Mouse (Mus musculus) neural tube, embryonic 14.5 days (tissue): ENCODE results near the gene Rad21l. TPM values are rescaled to one million over a fixed set of nuclear protein-coding genes. Genes with fewer than 3 reads are reported as not detected.
"Not testable (repeated sequence)": the region's sequence is repeated elsewhere in the genome, so short reads cannot be mapped to it uniquely, and the experiment has no call there.

ENCODE experiments used
- ATAC-seq: fragments of 200-750 bp; cut with Nextera tagmentation; 2 replicates; pipeline ENCODE4 v1.8.0; 2017; ENCODE audit warnings: low read depth, mild to moderate bottlenecking, moderate TSS enrichment, moderate library complexity
- H3K27ac ChIP-seq: fragments of 300-500 bp; sonication (generic); 2 replicates; pipeline ENCODE4 v1.5.1; 2014; ENCODE audit warnings: low read depth, mild to moderate bottlenecking, control low read depth, low read length, moderate library complexity, mixed read lengths
- H3K27me3 ChIP-seq: fragments of 300-500 bp; sonication (generic); 2 replicates; pipeline ENCODE4 v1.6.1; 2014; ENCODE audit warnings: low read length; ENCODE audit not compliant: control insufficient read depth, insufficient read depth
- H3K36me3 ChIP-seq: fragments of 300-500 bp; sonication (generic); 2 replicates; pipeline ENCODE4 v1.6.1; 2014; ENCODE audit warnings: low read length, mixed read lengths; ENCODE audit not compliant: control insufficient read depth, insufficient read depth
- H3K4me1 ChIP-seq: fragments of 300-500 bp; sonication (generic); 2 replicates; pipeline ENCODE4 v1.6.1; 2014; ENCODE audit warnings: low read length; ENCODE audit not compliant: control insufficient read depth, insufficient read depth
- H3K4me2 ChIP-seq: fragments of 300-500 bp; sonication (generic); 2 replicates; pipeline ENCODE4 v1.6.1; 2014; ENCODE audit warnings: mild to moderate bottlenecking, low read depth, low read length, control low read depth
- H3K4me3 ChIP-seq: fragments of 300-500 bp; sonication (generic); 2 replicates; pipeline ENCODE4 v1.5.1; 2014; ENCODE audit warnings: low read depth, low read length, control low read depth, mixed read lengths
- H3K9ac ChIP-seq: fragments of 300-500 bp; sonication (generic); replicated peaks from 2 replicates; pipeline ENCODE4 v1.6.1; 2014; ENCODE audit warnings: low read depth, mild to moderate bottlenecking, control low read depth, low read length, mixed read lengths
- H3K9me3 ChIP-seq: fragments of 300-500 bp; sonication (generic); 2 replicates; pipeline ENCODE4 v1.6.1; 2016; ENCODE audit warnings: low read length; ENCODE audit not compliant: control insufficient read depth
- WGBS: fragments of 180-500 bp; shearing (Covaris S2); extraction: QIAGEN DNeasy Blood & Tissue Kit; methylation state at CpG from one replicate; pipeline ENCODE4 v1.1.7; 2014; 5-methylcytosine and 5-hydroxymethylcytosine counted together
- polyA plus RNA-seq: library from polyadenylated mRNA; unstranded; fragments of >200 nt; fragmentation: Nextera tagmentation; extraction: Ambion mirVana; gene quantifications from 2 replicates; pipeline ENCODE4 v1.2.1, GENCODE M21; 2014

The Rad21l gene
- polyA plus RNA-seq, 1 experiment from 2014 or later: 0.40 TPM

DNA sequence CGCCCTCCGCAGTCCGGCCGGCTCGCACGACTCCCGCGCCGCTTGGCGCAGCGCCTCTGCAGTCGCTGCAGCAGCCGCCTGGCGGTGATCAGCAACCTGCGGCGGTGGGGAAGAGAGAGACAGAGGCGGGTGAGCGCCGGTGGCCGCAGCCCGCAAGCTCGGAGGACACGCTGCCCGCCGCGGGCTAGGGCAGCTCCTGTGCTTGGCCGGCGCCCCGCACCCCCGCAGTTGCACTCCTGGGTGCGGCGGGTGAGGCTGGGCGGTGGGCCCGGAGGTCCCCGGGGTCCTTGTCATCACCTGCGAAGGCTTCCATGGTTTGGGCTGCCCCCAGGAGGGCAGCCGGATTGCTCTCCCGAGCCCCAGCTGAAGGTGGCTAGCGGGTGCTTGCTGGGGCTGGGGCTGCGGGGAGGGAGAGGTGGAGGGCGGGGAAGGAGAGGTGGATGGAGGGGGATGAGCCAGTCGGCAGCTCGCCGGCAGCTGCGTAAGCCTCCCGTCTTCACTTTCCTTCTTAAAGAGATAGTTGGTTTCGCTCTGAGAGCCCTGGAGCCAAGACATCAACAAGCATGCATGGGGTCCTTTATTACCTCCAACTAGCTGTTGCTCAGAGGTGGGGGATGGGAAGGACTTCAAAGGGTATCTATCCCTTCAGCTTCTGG, 36.0 kb downstream of the Rad21l start, which contains the start of gene Snph:
Gene Snph (minus strand): TSS at position 435 of the 656 bp plus-strand sequence.
- Histone ChIP-seq H3K4me2 (peak within 1 kb of the TSS; percentile 41), H3K4me3 (peak within 1 kb of the TSS; percentile 86), H3K27ac (peak within 1 kb of the TSS; percentile 94), H3K9me3 (no peaks in the 10 kb centered on the region), H3K27me3 (no peaks in the 10 kb centered on the region), H3K4me1 (peaks cover 12% of the 10 kb centered on the region; the same call in 1 of the 2 replicates), H3K36me3 (no peaks in the 10 kb centered on the region), H3K9ac (peak within 1 kb of the TSS; percentile 92)
- WGBS: under 1% methylated on average over 33 of the region's 47 CpGs
- ATAC-seq: peak; percentile 92

DNA sequence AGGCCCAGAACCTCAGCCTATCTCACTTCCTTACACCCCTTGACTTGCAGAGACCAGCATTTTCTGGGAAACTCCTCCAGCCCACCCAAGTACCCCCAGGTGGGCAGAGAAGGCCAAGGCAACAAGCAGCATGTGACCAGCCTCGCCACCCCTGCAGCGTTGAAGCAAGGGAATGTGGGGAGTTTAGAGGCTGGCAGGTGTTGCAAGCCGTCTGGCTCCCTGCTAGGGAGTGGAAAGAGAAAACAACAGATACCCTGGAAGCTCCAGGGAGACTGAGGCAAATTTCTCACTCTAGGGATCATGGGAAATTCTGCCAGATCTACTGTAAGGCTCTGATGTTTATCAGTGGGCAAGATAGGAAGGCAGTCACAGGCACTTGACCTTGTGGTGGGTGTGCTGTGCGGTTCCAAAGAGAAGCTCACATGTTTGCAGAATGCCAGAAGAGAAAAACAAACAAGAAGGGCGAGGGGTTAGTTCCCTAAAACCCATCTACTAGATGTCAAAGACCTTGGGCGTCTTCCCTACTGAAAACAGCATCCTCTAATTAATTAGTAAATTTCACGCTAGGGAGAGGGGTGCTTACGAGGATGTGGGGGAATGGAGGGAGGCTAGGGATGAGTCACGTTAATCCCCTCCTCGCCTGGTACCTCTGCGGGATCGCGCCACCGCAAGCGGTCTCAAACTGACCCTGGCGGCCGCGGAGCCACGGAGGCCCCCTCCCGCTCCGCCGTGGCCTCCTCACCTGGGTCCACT, 36.8 kb downstream of the Rad21l start:
- no peaks in the 10 kb centered on the region for H3K36me3 ChIP-seq
- H3K27me3 ChIP-seq: no peaks in the 10 kb centered on the region
- 2% methylated on average over 21 of the region's 22 CpGs for WGBS
- peak overlapping the region; percentile 86 for H3K4me3 ChIP-seq
- H3K4me2 ChIP-seq: peak overlapping the region; percentile 41
- peak overlapping the region; percentile 94 for H3K27ac ChIP-seq
- H3K9me3 ChIP-seq: no peaks in the 10 kb centered on the region
- ATAC-seq: peak; percentile 3
- H3K4me1 ChIP-seq: peaks cover 12% of the 10 kb centered on the region; the same call in 1 of the 2 replicates
- H3K9ac ChIP-seq: peak overlapping the region; percentile 92

GRCm38 (mm10) chr2:151629310-151629709, 39.0 kb downstream of the Rad21l start:
- no peak overlapping the region for H3K4me3 ChIP-seq
- ATAC-seq: no peak
- no peak overlapping the region for H3K9ac ChIP-seq
- H3K36me3 ChIP-seq: no peaks in the 10 kb centered on the region
- H3K27me3 ChIP-seq: no peaks in the 10 kb centered on the region
- H3K9me3 ChIP-seq: no peaks in the 10 kb centered on the region
- peak overlapping the region; percentile 16; the same call in 1 of the 2 replicates for H3K4me2 ChIP-seq
- peaks cover 12% of the 10 kb centered on the region; the same call in 1 of the 2 replicates for H3K4me1 ChIP-seq
- 63% methylated on average over 7 of the region's 7 CpGs for WGBS
- no peak overlapping the region for H3K27ac ChIP-seq

- Histone ChIP-seq H3K27me3 (no peaks in the 10 kb centered on the region), H3K9me3 (no peaks in the 10 kb centered on the region), H3K4me1 (peaks cover 12% of the 10 kb centered on the region; the same call in 1 of the 2 replicates), H3K4me3 (no peak overlapping the region), H3K36me3 (no peaks in the 10 kb centered on the region), H3K27ac (no peak overlapping the region), H3K9ac (no peak overlapping the region), H3K4me2 (no peak overlapping the region)
- WGBS: 87% methylated on average over 3 of the region's 3 CpGs
- ATAC-seq: no peak
Measured at GRCm38 (mm10) chr2:151628011-151628410, 40.3 kb downstream of the Rad21l start.

- Histone ChIP-seq H3K9ac (no peak overlapping the region), H3K4me2 (no peak overlapping the region), H3K27me3 (no peaks in the 10 kb centered on the region), H3K36me3 (no peaks in the 10 kb centered on the region), H3K27ac (no peak overlapping the region), H3K9me3 (no peaks in the 10 kb centered on the region), H3K4me1 (peaks cover 9% of the 10 kb centered on the region; the same call in 1 of the 2 replicates), H3K4me3 (no peak overlapping the region)
- WGBS: 83% methylated on average over 7 of the region's 7 CpGs
- ATAC-seq: no peak
Measured at GRCm38 (mm10) chr2:151626296-151626695, 42.0 kb downstream of the Rad21l start.

DNA sequence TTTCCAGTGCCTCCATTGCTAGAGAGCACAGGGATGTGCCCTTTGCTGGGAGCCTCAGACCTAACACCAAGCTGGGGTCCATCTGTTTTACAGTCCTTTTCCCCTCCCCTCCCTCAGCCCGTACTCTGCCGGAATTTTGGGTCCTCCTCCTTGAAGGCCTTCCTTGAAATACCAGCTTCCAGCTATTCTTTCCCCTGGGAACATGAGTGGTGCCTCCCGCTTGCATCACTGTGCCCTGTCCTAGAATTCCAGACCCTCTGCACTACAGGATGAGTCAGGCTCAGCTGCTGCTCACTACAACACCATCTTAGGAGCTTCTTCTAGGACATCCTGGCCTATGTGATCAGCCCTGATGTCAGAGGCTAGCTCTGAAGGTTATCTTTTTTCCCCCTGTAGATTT, 44.6 kb downstream of the Rad21l start:
- no peaks in the 10 kb centered on the region for H3K4me1 ChIP-seq
- no peaks in the 10 kb centered on the region for H3K36me3 ChIP-seq
- no peak overlapping the region for H3K9ac ChIP-seq
- no peak overlapping the region for H3K4me2 ChIP-seq
- WGBS: 33% methylated on average over 3 of the region's 3 CpGs
- no peak overlapping the region for H3K27ac ChIP-seq
- H3K9me3 ChIP-seq: no peaks in the 10 kb centered on the region
- no peak for ATAC-seq
- H3K27me3 ChIP-seq: no peaks in the 10 kb centered on the region
- no peak overlapping the region for H3K4me3 ChIP-seq

DNA sequence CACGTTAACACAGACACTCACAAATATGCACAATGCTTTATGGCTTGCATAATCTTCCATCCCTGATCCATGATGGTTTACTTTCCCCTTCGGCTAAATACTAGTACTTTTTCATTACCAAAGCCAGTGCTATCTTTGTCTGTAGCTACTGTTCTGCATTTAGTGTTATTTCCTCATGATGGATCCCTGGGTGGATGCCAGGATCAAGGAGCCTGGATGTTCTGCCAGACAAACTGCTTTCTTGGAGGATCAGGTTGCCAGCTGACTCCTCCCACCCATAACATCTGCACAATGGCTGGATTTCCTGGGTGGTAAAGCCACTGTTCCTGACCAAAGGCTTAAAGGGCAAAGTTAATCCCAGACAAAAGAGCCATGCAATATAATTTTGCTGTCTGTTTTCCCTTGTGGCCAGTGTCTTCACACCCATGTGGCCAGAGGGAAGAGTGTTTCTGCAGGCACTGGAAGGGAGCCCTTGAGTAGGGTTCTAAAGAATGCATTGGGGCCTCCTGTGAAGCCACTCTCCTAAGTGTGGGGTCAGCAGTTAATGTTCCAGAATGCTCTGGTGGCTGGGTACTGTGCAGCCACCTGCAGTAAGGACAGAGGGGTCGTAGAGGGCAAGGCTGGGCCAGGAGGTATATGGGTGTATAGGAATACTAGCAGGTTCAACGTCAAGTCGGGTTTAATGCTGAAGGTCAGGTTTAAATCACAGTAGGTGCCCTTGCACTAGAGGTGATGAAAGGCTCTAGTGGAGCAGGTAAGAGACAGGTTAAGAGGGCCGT, 51.6 kb downstream of the Rad21l start:
- Histone ChIP-seq H3K27me3 (no peaks in the 10 kb centered on the region), H3K9me3 (no peaks in the 10 kb centered on the region), H3K4me3 (no peak overlapping the region), H3K4me1 (peaks cover 5% of the 10 kb centered on the region; the same call in 1 of the 2 replicates), H3K9ac (no peak overlapping the region), H3K27ac (0 out of 2 replicates have a peak overlapping the region, but pooled peaks have one; percentile 28), H3K36me3 (no peaks in the 10 kb centered on the region), H3K4me2 (no peak overlapping the region)
- ATAC-seq: peak; percentile 51; the same call in 1 of the 2 replicates
- 63% methylated on average over 6 of the region's 6 CpGs for WGBS

- not testable (repeated sequence) for H3K36me3 ChIP-seq, H3K4me2 ChIP-seq, H3K9me3 ChIP-seq, H3K27me3 ChIP-seq, ATAC-seq, H3K9ac ChIP-seq, H3K4me3 ChIP-seq, H3K27ac ChIP-seq, H3K4me1 ChIP-seq
- 90% methylated on average over 6 of the region's 8 CpGs for WGBS
Measured at GRCm38 (mm10) chr2:151615779-151616178, 52.6 kb downstream of the Rad21l start.
